Mouse (Mus musculus) lung, adult 2 months (tissue): ENCODE measurements around the gene Umad1.

Source experiments
- CTCF ChIP-seq: fragments of 200-500 bp; IDR thresholded peaks from 2 replicates; pipeline ENCODE4 v1.5.1; 2011; ENCODE audit warnings: mild to moderate bottlenecking, low read length, control low read depth; ENCODE audit not compliant: insufficient read depth
- POLR2A ChIP-seq: fragments of 200-500 bp; IDR thresholded peaks from 2 replicates; pipeline ENCODE4 v1.6.1; 2011; ENCODE audit warnings: low read depth, mild to moderate bottlenecking, control low read depth, low read length, borderline replicate concordance; ENCODE audit errors: extremely low read depth

GRCm38 (mm10) chr6:8393029-8393428, 133.9 kb downstream of the Umad1 start:
- TF ChIP-seq CTCF (no peak), POLR2A (no peak)
